Mouse (Mus musculus) ES-E14 (cell line): Measurements from ENCODE around the gene Ube2g2. TPM values are rescaled to one million over a fixed set of nuclear protein-coding genes. Genes with fewer than 3 reads are reported as not detected.

ENCODE experiments used
- DNase-seq: peaks from one replicate; pipeline ENCODE4 v3.0.0-alpha.2; 2013; ENCODE audit warnings: low read depth, low spot score
- H3K27ac ChIP-seq: 2 replicates; pipeline ENCODE4 v1.5.1; 2012; ENCODE audit warnings: low read depth, mild to moderate bottlenecking, low read length, moderate library complexity, mixed read lengths; ENCODE audit not compliant: poor library complexity, insufficient read depth, severe bottlenecking
- H3K36me3 ChIP-seq: 2 replicates; pipeline ENCODE4 v1.6.1; 2012; ENCODE audit warnings: mild to moderate bottlenecking, low read length, moderate library complexity, mixed read lengths; ENCODE audit not compliant: control insufficient read depth, poor library complexity, insufficient read depth, severe bottlenecking
- H3K4me1 ChIP-seq, 2 experiments: fragments of 150-350 bp in 1 of 2; sonication (generic) in 1 of 2; 2 replicates each; pipeline ENCODE4 v1.6.1; 2012; ENCODE audit warnings: low read length in 2 of 2, mild to moderate bottlenecking in 1 of 2, mixed read lengths in 1 of 2; ENCODE audit not compliant: control insufficient read depth in 2 of 2, insufficient read depth in 2 of 2, poor library complexity in 1 of 2
- H3K4me3 ChIP-seq, 2 experiments: fragments of 150-350 bp in 1 of 2; sonication (generic) in 1 of 2; 2 replicates each; pipeline ENCODE4 v1.5.1; 2012; ENCODE audit warnings: low read length in 2 of 2, low read depth in 1 of 2, mild to moderate bottlenecking in 1 of 2, mixed read lengths in 1 of 2; ENCODE audit not compliant: insufficient read depth in 1 of 2, poor library complexity in 1 of 2, severe bottlenecking in 1 of 2
- H3K9ac ChIP-seq: 2 replicates; pipeline ENCODE4 v1.6.1; 2012; ENCODE audit warnings: low read depth, mild to moderate bottlenecking, low read length, mixed read lengths; ENCODE audit not compliant: poor library complexity, insufficient read depth, severe bottlenecking
- H3K9me3 ChIP-seq: fragments of 150-350 bp; sonication (generic); 2 replicates; pipeline ENCODE4 v1.6.1; 2012; ENCODE audit warnings: low read depth, mild to moderate bottlenecking, low read length; ENCODE audit not compliant: control insufficient read depth, insufficient read depth
- CHD2 ChIP-seq: IDR thresholded peaks from 2 replicates; pipeline ENCODE4 v1.6.1; 2014; ENCODE audit warnings: mild to moderate bottlenecking, low read depth, low read length, inconsistent platforms
- HCFC1 ChIP-seq: IDR thresholded peaks from 2 replicates; pipeline ENCODE4 v1.6.1; 2012; ENCODE audit warnings: low read length, inconsistent platforms, borderline replicate concordance; ENCODE audit not compliant: insufficient read depth
- MAFK ChIP-seq: IDR thresholded peaks from 2 replicates; pipeline ENCODE4 v1.6.1; 2014; ENCODE audit warnings: mild to moderate bottlenecking, low read depth, low read length, inconsistent platforms; ENCODE audit not compliant: insufficient read depth
- ZC3H11A ChIP-seq: IDR thresholded peaks from 2 replicates; pipeline ENCODE4 v1.6.1; 2012; ENCODE audit warnings: low read depth, mild to moderate bottlenecking, inconsistent platforms, low read length, borderline replicate concordance
- ZNF384 ChIP-seq: IDR thresholded peaks from 2 replicates; pipeline ENCODE4 v1.6.1; 2012; ENCODE audit warnings: low read depth, low read length, inconsistent platforms
- in situ Hi-C, 2 experiments: fragments of 600-800 bp; cut with MboI; formaldehyde crosslinking; loops; one replicate each; pipeline ENCODE4 v1.15.1; 2025; ENCODE audit warnings: low sequenced_read_pairs in 2 of 2, inconsistent platforms in 1 of 2; ENCODE audit not compliant: unreplicated experiment in 2 of 2
- total RNA-seq: library from RNA; depleted of rRNA; stranded (reverse); fragments of 300-350 nt; gene quantifications from 2 replicates; pipeline ENCODE4 v1.2.3, GENCODE M21; 2012; rRNA removed

The Ube2g2 gene
- 21.2 and 32.7 TPM in 2 replicates for total RNA-seq

- H3K4me1 ChIP-seq = peaks cover 0 to 5% of the 10 kb centered on the region in 2 experiments; a peak in 2 of 4 replicates
- no peaks in the 10 kb centered on the region for H3K9me3 ChIP-seq
- DNase-seq = peak; percentile 71
- peaks cover 2% of the 10 kb centered on the region for H3K36me3 ChIP-seq
- no peak within 1 kb of the TSS for H3K27ac ChIP-seq
- no peak for TF ChIP-seq ZNF384
- TF ChIP-seq ZC3H11A = peak; percentile 83
- peak; percentile 83 for TF ChIP-seq HCFC1
- TF ChIP-seq MAFK = no peak
- TF ChIP-seq CHD2 = peak; percentile 73
- H3K4me3 ChIP-seq = peak within 1 kb of the TSS; percentile 86 to 92
- peak within 1 kb of the TSS; percentile 93 for H3K9ac ChIP-seq
- in situ Hi-C loops = no loop called here
These were observed at the start of gene Ube2g2 for GRCm38 (mm10) chr10:77622055-77622988. TSS of gene Ube2g2 (plus strand) at chr10:77622275.

DNA sequence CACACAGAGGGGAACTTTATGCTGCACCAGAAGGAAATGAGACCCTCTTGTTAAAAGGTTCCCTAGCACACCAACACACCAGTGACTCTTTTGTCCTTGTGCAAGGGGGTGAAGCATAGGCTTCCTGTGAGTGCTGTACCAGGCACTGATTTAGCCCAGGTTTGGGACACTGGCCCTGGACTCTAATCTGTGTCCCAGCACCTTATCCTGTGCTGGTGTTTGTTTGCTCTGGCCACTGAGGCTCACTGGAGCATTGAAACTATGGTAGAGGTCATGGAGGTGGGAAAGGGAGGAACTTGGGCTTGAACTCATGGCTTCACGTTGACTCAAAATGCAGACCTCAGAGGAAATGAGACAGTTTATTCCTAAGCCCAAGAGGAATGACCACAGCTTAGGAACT is 48.9 kb upstream of the Ube2g2 start:
- peaks cover 2 to 23% of the 10 kb centered on the region in 2 experiments; a peak in 3 of 4 replicates for H3K4me1 ChIP-seq
- in situ Hi-C loops = no loop called here
- no peaks in the 10 kb centered on the region for H3K9me3 ChIP-seq
- no peak overlapping the region for H3K9ac ChIP-seq
- H3K4me3 ChIP-seq = no peak overlapping the region
- TF ChIP-seq ZC3H11A (no peak), CHD2 (no peak), MAFK (no peak), ZNF384 (no peak), HCFC1 (no peak)
- no peak for DNase-seq
- no peaks in the 10 kb centered on the region for H3K36me3 ChIP-seq
- H3K27ac ChIP-seq = peak overlapping the region; percentile 46; the same call in 1 of the 2 replicates

DNA sequence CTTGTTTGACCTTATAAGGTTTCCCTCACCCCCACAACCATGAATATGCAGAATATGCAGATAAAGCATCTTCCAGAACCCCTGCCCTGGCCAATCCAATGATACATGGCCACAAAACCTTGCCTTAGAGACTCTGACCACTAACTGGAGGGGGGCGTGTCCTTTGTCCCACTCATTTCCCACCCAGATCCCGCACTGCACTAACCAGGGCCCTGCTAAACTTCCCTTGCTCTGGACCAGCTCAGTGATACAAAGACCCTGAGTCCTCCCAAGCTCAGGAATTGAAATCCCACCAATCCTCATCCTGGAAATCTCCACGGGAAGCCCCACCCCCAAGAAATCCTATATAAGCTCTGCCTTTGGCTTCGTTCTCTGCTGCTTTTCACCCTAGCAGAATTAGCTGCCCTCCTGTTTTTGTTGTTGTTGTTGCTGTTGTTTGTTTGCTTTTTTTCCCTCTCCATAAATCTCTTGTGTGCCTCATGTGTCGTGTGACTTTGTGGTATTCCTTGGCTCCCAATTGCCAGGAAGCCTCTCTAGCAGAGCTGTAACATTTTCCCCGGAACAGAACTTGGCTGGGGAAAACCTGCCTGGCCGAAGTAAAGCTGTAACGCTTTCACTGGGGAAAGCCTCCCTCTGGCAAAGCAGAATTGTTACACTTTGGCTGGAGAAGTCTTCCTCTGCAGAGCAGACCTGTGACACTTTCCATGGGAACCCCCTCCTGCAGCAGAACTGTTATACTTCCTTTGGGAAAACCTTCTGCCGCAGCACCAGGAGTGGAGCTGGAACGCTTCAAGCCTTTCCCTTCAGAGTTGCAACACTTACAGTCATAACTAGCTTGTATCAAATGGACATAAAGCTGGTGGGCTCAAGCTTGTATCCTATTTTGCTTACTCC is 41.8 kb upstream of the Ube2g2 start:
- Histone ChIP-seq H3K27ac (no peak overlapping the region), H3K36me3 (peaks cover 4% of the 10 kb centered on the region; the same call in 1 of the 2 replicates), H3K4me1 (peaks cover 2 to 17% of the 10 kb centered on the region in 2 experiments; a peak in 3 of 4 replicates), H3K9ac (no peak overlapping the region), H3K9me3 (no peaks in the 10 kb centered on the region), H3K4me3 (no peak overlapping the region)
- TF ChIP-seq HCFC1 = no peak
- no peak for TF ChIP-seq MAFK
- TF ChIP-seq ZC3H11A = no peak
- TF ChIP-seq ZNF384 = no peak
- no peak for TF ChIP-seq CHD2
- in situ Hi-C loops = no loop called here
- DNase-seq = no peak

DNA sequence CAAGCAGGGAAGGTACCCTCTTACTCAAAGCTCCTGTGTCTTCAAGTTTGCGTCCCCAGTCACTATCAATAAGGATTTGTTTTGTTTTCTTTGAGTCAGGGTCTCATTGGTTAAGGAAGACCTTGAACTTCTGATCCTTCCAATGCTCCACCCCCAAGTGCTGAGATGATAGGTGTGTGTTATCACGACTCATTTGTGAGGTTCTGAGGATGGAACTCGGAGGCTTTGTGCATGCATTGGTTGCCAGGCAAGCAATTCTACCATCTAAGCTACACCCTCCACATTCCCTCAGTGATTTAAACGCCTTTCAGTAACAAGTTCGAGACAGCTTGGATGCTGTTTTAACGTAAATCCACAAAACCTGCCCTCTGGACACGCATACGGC is 41.1 kb upstream of the Ube2g2 start:
- H3K4me1 ChIP-seq = peaks cover 2 to 17% of the 10 kb centered on the region in 2 experiments; a peak in 3 of 4 replicates
- no peak overlapping the region for H3K27ac ChIP-seq
- in situ Hi-C loops = no loop called here
- no peaks in the 10 kb centered on the region for H3K9me3 ChIP-seq
- peak overlapping the region; percentile 52 to 73 for H3K4me3 ChIP-seq
- no peak for DNase-seq
- H3K9ac ChIP-seq = peak overlapping the region; percentile 58; the same call in 1 of the 2 replicates
- TF ChIP-seq ZNF384 (no peak), ZC3H11A (no peak), CHD2 (no peak), HCFC1 (no peak), MAFK (no peak)
- peaks cover 4% of the 10 kb centered on the region; the same call in 1 of the 2 replicates for H3K36me3 ChIP-seq
